Mouse (Mus musculus) NIH3T3 (cell line): ENCODE results near the gene 4931414P19Rik.

Experiments used
- DNase-seq: peaks from one replicate; pipeline ENCODE4 v3.0.0-alpha.2; 2012; ENCODE audit warnings: low read depth

4931414P19Rik gene

GRCm38 (mm10) chr14:54544703-54545102, 61.1 kb downstream of the 4931414P19Rik start:
- DNase-seq, result no peak

DNA sequence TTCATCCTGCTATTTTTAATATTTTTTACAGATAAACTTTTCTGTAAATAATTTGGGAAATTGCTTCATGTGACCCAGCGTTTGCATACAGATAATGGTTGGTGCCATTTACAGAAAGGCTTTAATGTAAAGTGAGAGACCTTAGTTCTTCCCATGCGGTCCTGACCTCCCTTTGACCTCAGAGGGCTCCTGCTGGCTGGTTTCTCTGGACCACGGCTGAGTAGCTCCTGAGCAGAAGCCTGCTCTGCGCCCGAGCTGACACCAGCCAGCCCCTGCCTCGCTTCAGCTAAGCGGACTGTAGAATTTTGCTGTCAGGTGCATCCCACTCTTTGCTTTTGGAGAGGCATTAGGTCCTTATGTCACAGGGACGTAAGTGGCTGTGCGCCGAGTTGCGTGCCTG, 65.0 kb downstream of the 4931414P19Rik start:
- no peak for DNase-seq

GRCm38 (mm10) chr14:54538580-54538979, 67.2 kb downstream of the 4931414P19Rik start:
- no peak for DNase-seq
